Mouse (Mus musculus) ovary, postnatal 36 days (tissue): ENCODE measurements at regions not wholly inside any gene's neighbourhood (a gene's known extent, or its start where the extent isn't known, plus 50 kb on each side); places are given as distances from the start of the nearest gene placed in this dataset.

Source experiments
- DNase-seq: peaks from one replicate; pipeline ENCODE4 v3.0.0; 2022; ENCODE audit warnings: low spot score, mixed read lengths

DNA sequence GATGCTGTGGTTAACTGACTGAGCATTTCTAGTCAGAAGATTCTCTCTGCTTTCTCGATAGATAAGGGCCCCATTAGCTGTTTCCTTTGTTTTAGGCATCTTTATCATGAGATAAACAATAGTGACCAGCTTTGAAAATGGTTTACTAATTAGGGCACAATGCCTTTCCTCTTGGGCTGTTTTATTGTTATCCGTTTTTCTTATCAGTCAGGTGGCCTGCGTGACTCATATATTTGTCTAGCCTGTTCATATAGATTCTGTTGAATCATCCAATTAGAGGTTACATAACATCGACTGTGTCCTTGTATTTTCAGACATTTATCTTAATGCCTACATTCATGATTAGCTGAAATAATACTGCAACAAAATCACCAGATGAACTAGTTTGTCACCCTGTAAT is 531.1 kb downstream of the Gm11232 start:
- no peak for DNase-seq

DNA sequence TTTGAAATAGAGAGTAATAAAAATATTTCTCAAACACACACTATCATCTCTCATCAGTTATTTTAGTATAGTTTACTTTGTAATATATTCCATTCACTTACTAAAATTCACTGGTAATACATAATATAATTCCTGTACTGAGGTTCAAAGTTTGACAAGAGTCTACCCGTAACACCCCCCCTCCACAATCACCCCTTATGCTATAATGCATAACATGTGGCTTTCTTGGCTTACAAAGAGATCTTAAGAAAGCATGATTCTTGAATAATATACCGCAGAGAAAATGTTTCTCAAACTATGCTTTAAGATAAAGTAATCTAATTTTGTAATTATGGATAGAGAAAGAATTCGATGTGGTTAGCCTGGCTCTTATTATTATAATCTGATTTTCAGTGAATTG is 539.7 kb downstream of the Gm11232 start:
- no peak for DNase-seq

DNA sequence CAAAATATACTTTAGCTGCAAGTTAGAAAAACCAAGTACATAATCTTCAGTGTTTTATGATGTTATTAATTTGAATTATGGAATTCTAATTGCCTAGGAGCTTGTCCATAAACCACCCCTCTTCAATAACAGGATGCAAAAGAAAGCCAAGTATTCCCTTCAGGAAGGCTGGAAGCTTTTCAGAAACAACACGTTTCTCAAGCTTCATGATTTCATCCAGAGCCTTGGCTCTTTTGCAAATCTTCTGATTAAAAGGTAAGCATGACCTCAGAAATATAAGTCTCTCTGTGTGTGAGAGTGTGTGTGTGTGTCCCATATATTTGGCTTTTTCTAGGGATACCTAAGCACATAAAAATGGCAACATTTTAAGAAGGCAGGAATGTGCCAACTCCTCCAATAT is 570.0 kb downstream of the Gm11232 start:
- no peak for DNase-seq

DNA sequence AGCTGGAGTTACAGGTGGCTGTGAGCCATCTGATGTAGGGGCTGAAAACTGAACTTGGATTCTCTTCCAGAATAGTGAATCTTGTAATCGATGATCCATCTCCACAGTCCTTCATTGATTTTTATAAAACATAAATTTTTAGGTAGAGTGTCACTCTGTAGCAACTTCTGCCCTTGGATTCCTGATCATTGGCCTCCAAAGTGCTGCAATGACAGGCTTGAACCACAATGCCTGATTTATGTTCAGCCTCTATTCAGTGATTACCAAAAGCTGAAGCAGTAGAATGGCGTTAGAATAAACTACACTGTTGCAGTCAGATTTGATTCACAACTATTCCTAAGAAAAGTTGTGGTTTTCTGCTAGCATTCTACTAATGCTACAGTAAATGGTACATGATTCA is 580.1 kb downstream of the Gm11232 start:
- DNase-seq = no peak

DNA sequence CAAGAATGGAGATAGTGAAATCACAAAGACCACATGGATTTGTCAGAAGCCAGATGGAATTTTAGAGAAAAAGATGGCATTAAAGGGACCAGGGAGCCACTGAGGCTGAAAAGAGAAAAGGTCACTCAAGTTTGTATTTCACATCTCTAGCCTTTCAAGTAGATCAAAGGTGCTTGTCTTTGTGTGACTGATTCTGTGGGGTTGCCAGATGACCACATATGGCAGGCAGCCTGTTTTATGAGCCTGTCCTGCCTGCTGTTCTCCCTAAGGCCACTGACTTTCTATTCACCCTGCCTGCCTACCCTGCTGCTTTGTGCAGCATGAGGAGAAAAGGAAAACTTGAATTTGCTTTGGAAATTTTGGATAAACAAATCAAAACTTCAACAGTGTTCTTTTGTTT is 592.0 kb downstream of the Gm11232 start:
- DNase-seq = no peak

DNA sequence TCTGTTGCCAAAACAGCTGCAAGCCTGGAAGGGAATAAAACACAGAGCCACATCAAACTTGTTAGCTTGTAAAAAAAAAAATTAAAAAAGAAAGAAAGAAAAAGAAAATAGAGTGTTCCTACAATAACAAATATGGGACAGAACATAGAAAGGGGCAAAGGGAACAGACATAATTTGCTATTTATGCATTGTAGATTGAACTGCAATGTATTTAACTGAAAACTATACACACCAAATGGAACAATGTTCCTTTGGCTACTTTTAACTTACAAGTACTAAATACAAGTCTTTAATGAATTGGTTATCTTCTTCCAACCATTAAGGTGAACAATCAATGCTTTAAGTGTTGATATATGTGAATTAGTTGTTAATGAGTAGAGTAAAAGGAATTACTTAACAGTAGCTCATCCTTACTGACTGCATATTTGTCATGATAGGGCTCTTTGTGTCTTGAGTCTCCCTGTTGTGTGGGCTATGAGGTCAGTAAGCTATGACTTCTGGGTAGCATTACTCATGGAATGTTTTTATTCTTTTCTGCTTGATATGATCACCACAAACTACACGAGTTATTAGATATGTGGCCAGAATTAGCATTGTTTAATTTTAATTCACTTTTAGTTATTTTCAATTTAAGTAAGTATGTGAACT is 597.0 kb upstream of the Megf9 start:
- DNase-seq = no peak

DNA sequence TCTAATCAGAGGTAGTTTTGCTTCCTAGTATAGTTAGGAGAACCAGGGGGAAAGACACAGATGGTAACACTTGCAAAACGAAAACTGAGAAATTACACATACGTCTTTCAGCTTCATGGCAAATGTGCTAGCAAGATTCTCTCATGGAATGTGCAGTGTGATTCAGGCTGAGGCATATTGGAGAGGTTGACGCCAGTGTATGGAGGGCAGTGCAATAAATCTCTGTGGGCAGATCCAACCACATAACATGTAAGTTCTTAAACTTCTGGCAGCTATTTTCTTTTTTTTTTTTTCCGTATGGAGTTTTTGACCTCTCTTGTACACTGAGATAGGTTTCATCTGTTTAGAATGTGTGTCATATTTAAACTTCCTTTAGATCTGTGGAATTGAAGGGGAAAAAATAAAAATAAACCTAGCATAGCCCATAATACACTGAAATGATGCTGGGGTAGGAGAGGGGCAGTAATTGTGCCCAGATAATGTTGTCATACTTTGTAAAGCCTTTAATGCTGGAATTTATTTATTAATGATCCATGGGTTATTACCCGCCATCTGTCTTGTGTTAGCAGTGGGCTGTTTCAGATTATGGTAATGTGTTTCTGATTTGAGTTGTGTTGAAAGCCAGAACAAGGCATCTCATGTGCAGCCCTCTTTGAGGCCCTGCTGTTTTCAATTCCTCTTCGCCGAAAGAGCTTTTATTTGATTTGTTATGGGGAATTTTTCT is 596.3 kb upstream of the Megf9 start:
- no peak for DNase-seq

DNA sequence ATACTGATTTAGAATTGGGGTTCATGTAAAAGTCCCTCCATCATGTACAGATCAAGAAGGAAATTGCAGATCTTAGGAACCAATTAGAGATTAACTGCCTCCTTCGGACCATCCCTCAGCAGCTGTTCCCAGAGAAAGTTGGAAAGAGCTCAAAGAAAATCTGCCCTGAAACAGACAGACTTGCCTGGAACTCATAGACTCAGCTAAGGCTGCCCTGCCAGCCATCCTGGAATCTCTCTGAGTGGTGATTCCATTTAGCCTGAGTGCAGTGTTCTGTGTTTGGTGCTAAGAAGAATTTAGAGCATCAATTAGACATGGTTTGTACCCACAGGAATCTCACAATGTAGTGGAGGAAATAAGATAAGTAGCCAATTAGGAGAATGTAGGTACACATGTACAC is 594.5 kb upstream of the Megf9 start:
- no peak for DNase-seq
